Mouse (Mus musculus) spleen, adult 2 months (tissue): ENCODE measurements around the gene Slc6a19. TPM values are rescaled to one million over a fixed set of nuclear protein-coding genes. Genes with fewer than 3 reads are reported as not detected.

Experiments used
- DNase-seq, 2 experiments: peaks; one replicate each; pipeline versions ENCODE4 v3.0.0 to v3.0.0-alpha.2; 2012 to 2021; ENCODE audit warnings: low spot score in 2 of 2, low read depth in 1 of 2
- H3K27ac ChIP-seq: fragments of 200-500 bp; 2 replicates; pipeline ENCODE4 v1.5.1; 2012; ENCODE audit warnings: low read length, inconsistent platforms; ENCODE audit not compliant: insufficient read depth
- H3K27me3 ChIP-seq: fragments of 200-500 bp; 2 replicates; pipeline ENCODE4 v1.6.1; 2012; ENCODE audit warnings: mild to moderate bottlenecking, moderate library complexity, low read length, inconsistent platforms; ENCODE audit not compliant: control insufficient read depth, insufficient read depth
- H3K36me3 ChIP-seq: fragments of 200-500 bp; 2 replicates; pipeline ENCODE4 v1.6.1; 2012; ENCODE audit warnings: mild to moderate bottlenecking, low read length, inconsistent platforms; ENCODE audit not compliant: control insufficient read depth, insufficient read depth
- H3K4me1 ChIP-seq: fragments of 200-500 bp; 2 replicates; pipeline ENCODE4 v1.6.1; 2011; ENCODE audit warnings: inconsistent platforms; ENCODE audit not compliant: control insufficient read depth, insufficient read depth, insufficient read length
- H3K4me3 ChIP-seq: fragments of 200-500 bp; 2 replicates; pipeline ENCODE4 v1.5.1; 2011; ENCODE audit warnings: mild to moderate bottlenecking, inconsistent platforms; ENCODE audit not compliant: insufficient read depth, insufficient read length; ENCODE audit errors: extremely low read depth
- CTCF ChIP-seq: fragments of 200-500 bp; IDR thresholded peaks from 2 replicates; pipeline ENCODE4 v1.5.1; 2011; ENCODE audit warnings: mild to moderate bottlenecking, inconsistent platforms; ENCODE audit not compliant: insufficient read depth, insufficient read length, insufficient replicate concordance; ENCODE audit errors: extremely low read depth
- POLR2A ChIP-seq: fragments of 200-500 bp; IDR thresholded peaks from 2 replicates; pipeline ENCODE4 v1.6.1; 2011; ENCODE audit warnings: low read depth, low read length, inconsistent platforms
- WGBS: fragments of 180-500 bp; shearing (Covaris S2); methylation state at CpG from one replicate; pipeline ENCODE4 v1.1.7; 2018; 5-methylcytosine and 5-hydroxymethylcytosine counted together
- polyA plus RNA-seq: library from polyadenylated mRNA; depleted of rRNA; stranded (reverse); fragments of >200 nt; gene quantifications from 2 replicates; pipeline ENCODE4 v1.2.3, GENCODE M21; 2012

The Slc6a19 gene
- polyA plus RNA-seq, 1 experiment = 0.44 TPM

DNA sequence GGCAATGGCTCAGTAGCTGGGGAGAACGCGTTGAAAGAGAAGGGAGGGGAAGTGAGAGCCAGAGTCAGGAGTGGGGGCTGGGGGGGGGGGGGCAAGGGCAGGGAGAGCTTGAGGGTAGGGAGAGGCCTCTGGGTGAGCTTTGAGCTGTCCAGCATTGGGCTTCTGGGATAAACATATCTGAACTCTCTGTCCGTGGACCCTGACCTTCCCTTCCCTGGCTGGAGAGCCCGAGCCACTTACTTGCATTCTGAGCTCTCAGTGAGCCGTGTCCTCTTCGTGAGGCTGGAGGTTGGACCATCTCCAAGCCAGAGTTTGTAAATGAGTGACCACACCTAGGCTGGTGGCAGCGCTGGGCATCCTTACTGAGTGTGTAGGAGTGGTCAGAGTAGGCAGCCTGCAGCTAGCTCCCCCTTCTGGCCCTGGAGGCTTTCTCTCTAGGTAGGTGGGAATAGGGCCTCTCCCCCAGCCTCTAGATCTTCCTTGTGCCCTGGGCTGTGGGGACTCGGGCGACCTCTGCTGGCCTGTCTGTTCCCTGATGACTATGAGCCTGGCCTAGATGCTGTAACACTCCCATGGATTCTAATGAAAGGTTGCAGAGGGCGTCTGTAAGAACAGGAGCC is 12.3 kb downstream of the Slc6a19 start:
- Histone ChIP-seq H3K4me3 (0 out of 2 replicates have a peak overlapping the region, but pooled peaks have one; percentile 28), H3K4me1 (peaks cover 3% of the 10 kb centered on the region; the same call in 1 of the 2 replicates), H3K27ac (no peak overlapping the region), H3K36me3 (no peaks in the 10 kb centered on the region), H3K27me3 (no peaks in the 10 kb centered on the region)
- 36% methylated on average over 10 of the region's 10 CpGs for WGBS
- DNase-seq = peak in 1 of 2 experiments; percentile 51
- TF ChIP-seq POLR2A (no peak), CTCF (peak; percentile 68; the same call in 1 of the 2 replicates)

DNA sequence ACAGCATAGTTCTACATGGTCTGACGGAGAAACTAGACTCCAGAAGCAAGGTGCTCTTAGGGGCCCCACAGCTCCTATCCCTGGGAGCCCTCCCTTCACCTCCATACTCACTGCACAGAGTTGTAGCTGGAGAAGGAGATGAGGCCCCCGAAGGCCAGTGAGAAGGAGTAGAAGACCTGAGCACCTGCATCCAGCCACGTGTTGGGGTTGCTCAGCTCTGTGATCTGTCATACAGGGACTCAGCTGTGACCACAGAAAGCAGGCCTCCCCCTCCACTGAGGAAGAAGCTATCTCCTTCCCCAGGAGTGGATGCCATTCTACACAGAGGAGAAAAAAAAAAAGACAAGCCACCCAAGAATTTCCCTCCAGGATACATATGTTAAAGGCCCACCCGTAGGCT is 15.7 kb downstream of the Slc6a19 start:
- TF ChIP-seq POLR2A (no peak), CTCF (no peak)
- Histone ChIP-seq H3K36me3 (no peaks in the 10 kb centered on the region), H3K27me3 (no peaks in the 10 kb centered on the region), H3K4me3 (no peak overlapping the region), H3K4me1 (peaks cover 3% of the 10 kb centered on the region; the same call in 1 of the 2 replicates), H3K27ac (no peak overlapping the region)
- DNase-seq = no peak
- 51% methylated on average over 4 of the region's 4 CpGs for WGBS

DNA sequence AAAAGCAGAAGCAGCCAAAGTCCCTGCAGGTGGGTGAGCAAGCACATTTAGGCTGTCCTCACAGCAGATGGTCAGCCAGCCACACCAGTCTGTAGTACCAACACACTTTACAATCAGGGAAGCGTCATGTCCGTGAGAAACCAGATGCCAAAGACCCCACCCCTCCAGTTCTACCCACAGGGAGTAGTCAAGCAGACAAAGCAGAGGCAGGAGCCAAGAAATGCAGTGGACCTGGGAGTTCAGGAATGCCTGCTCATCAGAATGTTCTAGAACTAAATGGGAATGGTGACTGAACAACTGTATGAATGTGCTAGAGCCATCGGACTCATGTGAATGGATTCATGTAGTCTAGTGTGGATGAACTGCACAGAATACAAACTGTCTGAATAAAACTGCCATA is 17.1 kb downstream of the Slc6a19 start:
- H3K36me3 ChIP-seq = no peaks in the 10 kb centered on the region
- H3K27ac ChIP-seq = no peak overlapping the region

DNA sequence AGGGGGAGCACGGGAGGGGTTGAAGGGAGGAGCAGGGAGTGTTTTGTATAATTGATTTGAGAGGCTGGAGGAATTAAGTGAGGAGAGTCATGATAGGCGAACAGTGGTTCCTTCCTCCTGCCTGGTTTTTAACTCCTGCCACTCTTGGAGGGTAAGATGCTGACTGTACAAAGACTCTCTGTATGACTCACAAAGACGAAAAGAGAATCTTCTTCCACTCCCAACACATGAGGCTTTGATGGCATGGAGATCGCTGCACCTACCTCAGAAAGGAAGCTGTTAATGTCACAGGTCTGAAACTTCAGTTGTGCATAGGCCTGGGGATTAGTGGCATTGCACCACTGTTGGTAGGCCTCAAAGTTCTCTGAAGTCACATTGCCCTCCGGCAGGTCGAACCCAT is 19.2 kb downstream of the Slc6a19 start:
- DNase-seq = no peak
- TF ChIP-seq CTCF = no peak
- H3K4me1 ChIP-seq = no peaks in the 10 kb centered on the region

More for the DNA sequence above, 17.1 kb downstream of the Slc6a19 start:
- TF ChIP-seq CTCF (no peak), POLR2A (no peak)
- no peak for DNase-seq
- Histone ChIP-seq H3K4me3 (no peak overlapping the region), H3K4me1 (peaks cover 3% of the 10 kb centered on the region; the same call in 1 of the 2 replicates), H3K27me3 (no peaks in the 10 kb centered on the region)
- 67% methylated on average over 3 of the region's 3 CpGs for WGBS

DNA sequence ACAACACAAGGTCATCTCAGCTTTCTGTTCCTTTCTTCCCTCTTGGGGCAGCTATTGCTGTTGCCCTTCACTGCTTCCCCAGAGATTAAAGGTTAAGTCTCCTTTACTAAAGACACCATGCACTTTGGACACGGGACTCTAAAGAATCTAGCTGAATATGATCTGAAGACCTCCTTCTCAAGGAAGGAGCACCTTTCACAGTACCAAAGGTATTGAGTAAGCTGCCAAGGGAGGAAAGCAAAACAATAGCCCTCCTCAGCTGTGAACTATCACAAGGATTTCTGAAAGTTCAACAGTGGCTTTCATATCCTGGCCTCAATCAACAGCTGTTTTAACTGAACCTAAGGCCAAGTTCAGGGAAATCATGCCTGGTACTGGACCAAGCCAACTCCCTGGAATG is 20.3 kb downstream of the Slc6a19 start:
- DNase-seq = no peak
- Histone ChIP-seq H3K27me3 (no peaks in the 10 kb centered on the region), H3K36me3 (no peaks in the 10 kb centered on the region), H3K4me1 (no peaks in the 10 kb centered on the region), H3K4me3 (no peak overlapping the region), H3K27ac (no peak overlapping the region)
- WGBS = 91% methylated on average over 1 of the region's 1 CpGs
- no peak for TF ChIP-seq CTCF
- no peak for TF ChIP-seq POLR2A

More for the DNA sequence above, 19.2 kb downstream of the Slc6a19 start:
- Histone ChIP-seq H3K27me3 (no peaks in the 10 kb centered on the region), H3K36me3 (no peaks in the 10 kb centered on the region), H3K27ac (no peak overlapping the region), H3K4me3 (no peak overlapping the region)
- 81% methylated on average over 6 of the region's 6 CpGs for WGBS

DNA sequence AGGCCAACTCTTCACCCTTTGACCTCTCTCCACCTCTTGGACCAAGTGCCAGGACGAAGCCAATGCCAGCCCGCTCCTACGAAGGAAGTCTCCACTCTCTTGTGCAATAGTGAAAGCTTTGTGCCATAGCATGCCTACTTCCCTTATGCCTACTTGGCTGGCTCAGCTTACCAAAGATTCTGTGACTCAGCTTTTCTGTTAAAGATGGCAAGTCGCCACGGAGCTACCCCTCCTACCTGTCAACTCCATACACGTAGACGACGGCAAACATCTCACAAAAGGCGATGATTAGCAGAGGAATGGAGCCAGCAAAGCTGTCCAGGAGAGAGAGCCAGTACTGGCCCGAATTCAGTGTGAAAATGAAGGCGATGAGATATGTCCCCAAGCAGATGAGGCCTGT is 21.0 kb downstream of the Slc6a19 start:
- no peak overlapping the region for H3K4me3 ChIP-seq
- DNase-seq = no peak
- H3K27me3 ChIP-seq = no peaks in the 10 kb centered on the region
- 82% methylated on average over 11 of the region's 11 CpGs for WGBS
- no peak overlapping the region for H3K27ac ChIP-seq
- TF ChIP-seq CTCF = no peak
- no peak for TF ChIP-seq POLR2A
- no peaks in the 10 kb centered on the region for H3K4me1 ChIP-seq
- no peaks in the 10 kb centered on the region for H3K36me3 ChIP-seq

DNA sequence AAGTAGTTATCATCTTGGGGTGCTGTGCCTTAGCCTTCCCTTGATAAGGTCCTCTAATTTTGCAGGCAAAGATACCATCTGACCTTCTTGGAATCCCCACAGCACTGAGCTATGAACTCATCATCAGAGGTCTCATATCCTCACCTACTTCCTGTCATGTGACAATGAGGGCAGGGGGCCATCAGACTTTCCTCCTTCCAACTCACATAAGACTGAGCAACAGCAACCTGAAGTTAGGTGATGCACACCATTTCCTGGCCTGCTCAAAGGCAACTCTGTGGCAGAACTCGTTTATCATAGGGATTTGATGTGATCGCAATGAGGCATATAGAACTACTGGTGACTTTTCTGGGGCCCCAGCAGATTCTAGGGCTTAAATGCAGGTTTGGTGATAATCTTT is 22.4 kb downstream of the Slc6a19 start:
- DNase-seq = no peak
- H3K4me1 ChIP-seq = no peaks in the 10 kb centered on the region
- no peak overlapping the region for H3K27ac ChIP-seq
- H3K27me3 ChIP-seq = no peaks in the 10 kb centered on the region
- H3K36me3 ChIP-seq = no peaks in the 10 kb centered on the region
- WGBS = 75% methylated on average over 2 of the region's 2 CpGs
- TF ChIP-seq CTCF = no peak
- TF ChIP-seq POLR2A = no peak
- no peak overlapping the region for H3K4me3 ChIP-seq
